Mouse (Mus musculus): Measurements from ENCODE around the gene Ythdf2.

GRCm38 (mm10) chr4:132256384-132256783 lies 44.3 kb upstream of the Ythdf2 start:
- TF ChIP-seq EP300 (optimal IDR thresholded peaks at IDR 0.05) = no peak
- TF ChIP-seq CTCF (IDR thresholded peaks at IDR 0.05; ENCODE audit: low read depth) = no peak
